Mouse (Mus musculus) lung, postnatal 0 days (tissue): Measurements from ENCODE around the gene Rpf1.

Experiments used
- CTCF ChIP-seq: IDR thresholded peaks from 2 replicates; pipeline ENCODE4 v1.5.1; 2016; ENCODE audit warnings: antibody characterized with exemption, mild to moderate bottlenecking
- EP300 ChIP-seq: IDR thresholded peaks from 2 replicates; pipeline ENCODE4 v1.6.1; 2016; ENCODE audit warnings: antibody characterized with exemption, mild to moderate bottlenecking, control low read depth

DNA sequence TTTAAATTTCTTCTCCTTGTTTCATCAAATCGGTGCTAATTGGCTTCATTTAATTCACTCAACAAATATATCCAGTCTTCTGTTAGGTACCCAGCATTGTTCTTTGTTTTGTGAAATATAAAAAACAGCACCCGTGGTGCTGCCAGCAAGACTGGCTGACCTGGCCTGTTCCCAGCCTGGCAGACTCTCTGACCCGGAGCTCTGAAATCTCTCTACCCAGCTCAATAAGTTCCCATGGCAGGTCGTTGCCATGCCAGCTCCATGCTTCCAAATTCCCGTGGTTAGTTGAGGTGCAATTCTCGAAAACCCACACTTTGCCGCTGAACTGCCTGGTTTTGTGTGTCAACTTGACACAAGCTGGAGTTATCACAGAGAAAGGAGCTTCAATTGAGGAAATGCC, 33.6 kb upstream of the Rpf1 start:
- TF ChIP-seq CTCF (no peak), EP300 (no peak)
